Mouse (Mus musculus) cerebellum, postnatal 14 days (tissue): ENCODE measurements around the gene Zfp786.

Experiments used
- DNase-seq, 2 experiments: peaks; one replicate each; pipeline ENCODE4 v3.0.0; 2021; ENCODE audit warnings: mixed read lengths in 2 of 2

The Zfp786 gene

DNA sequence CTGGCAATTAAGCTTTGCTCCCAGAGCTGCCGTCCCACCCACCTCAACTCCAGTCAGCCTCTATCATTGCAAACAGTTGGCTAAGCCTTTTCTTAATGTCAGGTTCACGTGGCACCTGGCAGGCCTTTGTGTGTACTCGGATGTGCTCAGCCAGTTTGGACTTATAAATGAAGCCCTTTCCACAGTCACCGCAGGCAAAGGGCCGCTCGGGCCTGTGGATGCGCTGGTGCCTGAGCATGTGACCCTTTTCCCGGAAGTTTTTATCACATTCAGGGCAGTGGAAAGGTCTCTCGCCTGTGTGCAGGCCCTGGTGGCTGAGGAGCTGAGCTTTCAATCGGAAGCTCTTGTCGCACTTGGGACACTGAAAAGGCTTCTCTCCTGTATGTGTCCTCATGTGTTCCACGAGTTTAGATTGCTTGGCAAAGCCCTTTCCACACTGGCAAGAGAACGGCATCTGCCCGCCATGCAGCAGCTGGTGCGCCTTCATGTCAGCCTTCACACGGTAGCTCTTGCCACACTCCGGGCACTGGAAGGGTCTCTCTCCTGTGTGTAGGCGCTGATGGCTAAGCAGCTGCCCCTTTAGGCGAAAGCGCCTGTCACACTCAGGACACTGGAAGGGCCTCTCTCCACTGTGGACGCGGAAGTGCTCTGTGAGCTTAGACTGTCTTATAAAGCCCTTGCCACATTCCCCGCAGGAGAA, 10.9 kb downstream of the Zfp786 start:
- DNase-seq: peak; percentile 38 to 54

- no peak for DNase-seq
These were observed 11.9 kb downstream of the Zfp786 start for GRCm38 (mm10) chr6:47818721-47819120.

DNA sequence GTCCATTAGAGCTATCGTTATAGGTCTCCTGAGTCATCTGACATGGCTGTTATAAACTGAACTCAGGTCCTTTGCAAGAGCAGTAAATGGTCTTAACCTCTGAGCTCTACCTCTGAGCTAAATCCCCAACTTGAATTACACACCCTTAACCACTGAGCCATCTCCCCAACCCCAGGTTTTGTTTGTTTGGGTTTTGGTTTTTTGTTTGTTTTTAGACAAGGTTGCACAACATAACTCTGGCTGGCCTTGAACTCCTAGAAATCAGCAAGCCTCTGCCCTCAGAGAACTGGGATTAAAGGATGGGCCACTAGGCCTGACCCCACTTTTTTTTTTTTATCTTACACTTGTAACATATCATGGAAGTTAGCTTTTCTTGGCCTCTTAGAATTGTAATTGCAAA, 14.5 kb downstream of the Zfp786 start:
- no peak for DNase-seq

GRCm38 (mm10) chr6:47813257-47813878, 17.3 kb downstream of the Zfp786 start, which contains the start of gene Pdia4:
Pdia4 (minus strand) TSS chr6:47813430.
- peak; percentile 98 for DNase-seq

DNA sequence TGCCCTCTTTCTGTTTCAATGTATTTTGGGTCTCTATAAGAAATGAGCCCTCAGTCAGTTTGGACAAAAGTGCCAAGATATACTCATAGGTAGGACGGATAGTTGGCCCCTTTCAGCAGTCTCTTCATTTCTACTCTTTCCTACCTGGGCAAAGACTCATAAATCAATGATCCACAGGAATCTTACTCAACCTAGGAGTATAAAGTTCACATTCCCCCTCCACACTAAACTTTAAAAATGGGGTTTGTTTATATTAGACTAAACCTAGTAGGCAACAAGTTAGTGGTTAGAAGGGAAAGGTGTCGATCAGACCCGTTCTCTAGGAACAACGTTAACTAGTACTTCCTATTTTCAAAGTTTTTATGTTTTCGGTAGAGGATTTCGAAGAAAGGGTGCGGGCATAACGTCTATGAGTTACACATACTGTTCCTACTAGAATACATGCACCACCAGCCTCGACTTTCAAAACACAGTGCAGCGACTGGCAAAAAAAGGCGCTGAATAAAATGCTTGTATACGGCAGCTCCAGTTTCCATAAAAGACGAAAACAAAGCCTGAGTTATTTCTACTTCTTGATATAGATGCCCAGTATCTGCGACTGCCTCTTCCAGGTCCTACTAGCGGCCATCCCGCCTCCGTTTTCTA, 18.3 kb downstream of the Zfp786 start:
- DNase-seq: no peak

GRCm38 (mm10) chr6:47811324-47811723, 19.3 kb downstream of the Zfp786 start:
- no peak for DNase-seq

- no peak for DNase-seq
These were observed 20.5 kb downstream of the Zfp786 start for GRCm38 (mm10) chr6:47810181-47810580.

- no peak for DNase-seq
These were observed 21.6 kb downstream of the Zfp786 start for GRCm38 (mm10) chr6:47809053-47809452.

DNA sequence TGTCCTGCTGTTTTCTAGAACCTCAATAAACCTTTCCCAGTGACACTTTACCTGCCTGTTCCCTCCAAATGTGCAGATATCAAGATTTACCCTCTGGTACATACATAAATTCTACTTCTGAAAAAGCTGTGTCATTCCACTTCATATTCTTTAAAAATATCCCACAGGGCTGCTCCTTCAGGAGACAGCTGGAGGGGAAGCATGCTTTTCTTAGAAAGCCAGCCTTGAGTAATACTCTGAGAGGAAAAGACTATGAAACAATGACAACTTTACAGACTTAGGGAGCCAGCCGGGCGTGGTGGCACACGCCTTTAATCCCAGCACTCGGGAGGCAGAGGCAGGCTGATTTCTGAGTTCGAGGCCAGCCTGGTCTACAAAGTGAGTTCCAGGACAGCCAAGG, 22.1 kb downstream of the Zfp786 start:
- DNase-seq: no peak

GRCm38 (mm10) chr6:47807419-47807818, 23.2 kb downstream of the Zfp786 start:
- DNase-seq: no peak

- DNase-seq: no peak
These were observed 25.1 kb downstream of the Zfp786 start for GRCm38 (mm10) chr6:47805520-47805919.

- peak; percentile 76 to 81 for DNase-seq
These were observed 31.6 kb downstream of the Zfp786 start for GRCm38 (mm10) chr6:47799079-47799478.

DNA sequence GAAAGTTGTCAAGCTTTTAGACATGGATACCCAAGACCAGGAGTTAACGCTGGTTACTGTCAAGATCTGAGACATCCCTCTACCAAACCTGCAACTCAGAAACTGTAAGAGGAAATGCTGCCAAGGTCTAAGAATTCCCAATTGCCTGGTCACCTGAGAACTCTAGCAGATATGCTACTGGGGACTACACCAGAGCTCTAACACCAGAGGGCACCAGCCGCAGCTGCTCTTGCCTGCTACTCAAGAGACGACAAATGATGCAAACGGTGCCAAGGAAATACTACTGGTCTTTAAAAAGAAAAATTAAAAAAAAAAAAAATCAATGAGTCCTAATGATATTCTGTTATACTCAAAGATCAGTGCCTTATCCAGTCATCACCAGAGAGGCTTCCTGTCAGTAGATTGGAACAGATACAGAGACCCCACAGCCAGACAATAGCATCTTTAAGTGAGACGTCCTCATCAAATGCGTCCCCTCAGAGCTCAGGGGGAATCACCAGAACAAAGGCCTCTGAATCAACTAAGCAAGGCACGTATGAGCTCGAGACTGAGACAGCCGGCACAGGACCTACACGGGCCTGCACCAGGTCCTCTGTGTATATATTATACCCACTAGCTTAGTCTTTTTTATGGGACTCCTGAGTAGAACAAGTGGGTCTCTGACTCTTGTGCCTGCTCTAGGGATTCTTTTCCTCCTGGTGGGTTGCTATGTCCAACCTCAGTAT, 36.4 kb downstream of the Zfp786 start:
- DNase-seq: peak; percentile 61 to 65

- DNase-seq: no peak
These were observed 37.4 kb downstream of the Zfp786 start for GRCm38 (mm10) chr6:47793284-47793683.

DNA sequence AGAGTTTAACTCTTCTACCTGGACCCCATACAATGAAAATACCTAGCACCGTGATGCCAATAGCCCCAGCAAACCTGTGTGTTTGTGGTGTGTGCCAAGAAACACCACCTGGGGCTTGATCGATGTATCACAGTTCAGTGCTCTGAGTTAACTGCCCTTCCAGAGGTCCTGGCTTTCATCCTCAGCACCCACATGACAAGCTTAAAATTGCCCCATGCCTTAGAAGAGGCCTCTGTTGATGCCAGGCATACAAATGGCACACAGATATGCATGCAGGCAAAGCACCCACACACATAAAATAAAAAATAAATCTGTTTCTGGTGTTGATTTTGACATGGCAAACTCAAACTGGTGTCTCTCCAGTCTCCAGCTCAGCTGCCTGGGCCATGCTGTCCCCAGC, 38.1 kb downstream of the Zfp786 start:
- no peak for DNase-seq

- DNase-seq: peak in 1 of 2 experiments; percentile 58
These were observed 39.9 kb downstream of the Zfp786 start for GRCm38 (mm10) chr6:47790745-47791144.

GRCm38 (mm10) chr6:47788821-47789220, 41.8 kb downstream of the Zfp786 start:
- peak; percentile 15 to 46 for DNase-seq

- DNase-seq: peak; percentile 84 to 88
These were observed 42.5 kb downstream of the Zfp786 start for GRCm38 (mm10) chr6:47787941-47788736.

- no peak for DNase-seq
These were observed 45.8 kb downstream of the Zfp786 start for GRCm38 (mm10) chr6:47784707-47785412.

GRCm38 (mm10) chr6:47781091-47781968, 49.3 kb downstream of the Zfp786 start:
- DNase-seq: peak; percentile 40 to 67

DNA sequence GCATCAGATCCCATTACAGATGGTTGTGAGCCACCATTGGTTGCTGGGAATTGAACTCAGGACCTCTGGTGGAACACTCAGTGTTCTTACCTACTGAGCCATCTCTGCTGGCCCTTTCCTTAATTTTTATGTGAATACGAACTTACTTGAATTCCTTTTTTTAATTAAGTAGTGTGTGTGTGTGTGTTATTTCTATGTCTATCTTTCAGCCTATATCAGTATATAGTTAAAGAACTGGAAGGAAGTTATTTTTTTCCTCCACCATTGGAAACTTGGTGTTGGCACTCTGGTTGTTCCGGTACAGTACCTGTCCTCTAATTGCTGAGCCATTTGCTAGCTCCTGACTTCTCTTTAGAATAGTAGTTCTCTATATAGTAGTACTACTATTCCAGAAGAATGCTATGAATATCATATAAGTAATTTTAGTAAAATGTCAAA, 50.1 kb downstream of the Zfp786 start:
- no peak for DNase-seq
